Mouse (Mus musculus) layer of hippocampus, adult 18-20 months (tissue): ENCODE measurements around the gene Srm. TPM values are rescaled to one million over a fixed set of nuclear protein-coding genes. Genes with fewer than 3 reads are reported as not detected.

Source experiments
- DNase-seq, 2 experiments: peaks; one replicate each; pipeline ENCODE4 v3.0.0; 2022; ENCODE audit warnings: low spot score in 2 of 2
- total RNA-seq, 2 experiments: library from RNA; stranded (reverse); gene quantifications; 2 replicates each; pipeline ENCODE4 v1.2.3; 2021

The Srm gene
- total RNA-seq, 2 experiments from 2014 or later = 70.4 to 71.7 TPM

DNA sequence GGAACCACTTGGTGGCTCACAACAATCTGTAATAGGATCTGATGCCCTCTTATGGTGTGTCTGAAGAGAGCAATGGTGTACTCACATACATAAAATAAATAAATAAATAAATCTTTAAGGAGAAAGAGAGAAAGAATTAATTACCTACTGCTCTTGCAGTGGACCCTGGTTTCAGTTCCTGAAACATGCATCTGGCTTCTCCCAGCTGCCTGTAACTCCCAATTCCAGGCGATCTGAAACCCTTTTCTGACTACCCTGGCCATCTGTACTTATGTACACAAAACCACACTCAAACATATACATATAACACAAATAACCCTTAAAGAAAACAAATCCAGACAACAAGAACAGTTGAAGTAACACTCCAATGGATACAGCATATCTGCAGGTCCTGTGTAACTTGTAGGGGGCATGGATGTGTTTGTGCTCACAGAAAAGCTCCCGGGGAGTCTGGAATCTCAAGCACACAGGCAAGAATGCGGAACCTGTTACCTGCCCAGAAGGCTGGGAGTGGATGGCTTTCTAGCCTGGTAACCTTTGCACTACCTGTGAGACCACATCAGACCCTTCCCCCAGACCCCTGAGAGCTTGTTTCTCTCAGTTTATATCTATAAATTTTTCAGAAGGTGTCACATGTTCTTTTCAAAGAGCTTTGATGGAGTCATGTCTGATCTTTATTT is 40.9 kb downstream of the Srm start:
- no peak for DNase-seq

DNA sequence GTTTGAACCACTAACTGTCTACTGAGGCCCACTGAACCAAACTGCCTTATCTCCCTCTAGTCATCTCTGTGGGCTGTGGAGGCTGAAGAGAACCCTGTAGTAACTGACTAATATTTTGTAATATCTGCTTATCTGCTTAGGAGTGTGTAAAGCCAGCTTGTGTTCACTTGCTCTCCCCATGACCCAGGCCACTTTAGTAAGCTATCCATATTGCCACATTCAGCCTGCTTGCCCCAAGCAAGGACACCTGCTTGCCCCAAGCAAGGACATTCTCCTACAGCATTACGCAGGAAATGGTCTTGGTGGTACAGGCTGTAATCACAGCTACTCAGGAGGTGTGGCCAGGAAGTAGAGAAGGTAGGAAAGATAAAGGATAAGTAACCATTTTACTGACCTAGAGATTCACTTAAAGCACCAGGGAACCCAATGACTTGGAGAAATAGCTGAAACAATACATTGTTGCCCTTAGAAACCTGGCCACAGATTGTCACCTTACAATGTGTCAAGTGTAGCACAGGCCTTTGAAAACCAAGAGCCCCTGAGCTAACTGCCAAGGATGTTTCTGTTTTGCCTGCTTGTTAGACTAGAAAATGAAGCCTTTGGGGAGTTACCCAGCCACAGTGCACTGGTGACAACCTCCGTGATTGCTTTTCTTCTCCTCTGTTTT is 42.2 kb downstream of the Srm start:
- DNase-seq = no peak

DNA sequence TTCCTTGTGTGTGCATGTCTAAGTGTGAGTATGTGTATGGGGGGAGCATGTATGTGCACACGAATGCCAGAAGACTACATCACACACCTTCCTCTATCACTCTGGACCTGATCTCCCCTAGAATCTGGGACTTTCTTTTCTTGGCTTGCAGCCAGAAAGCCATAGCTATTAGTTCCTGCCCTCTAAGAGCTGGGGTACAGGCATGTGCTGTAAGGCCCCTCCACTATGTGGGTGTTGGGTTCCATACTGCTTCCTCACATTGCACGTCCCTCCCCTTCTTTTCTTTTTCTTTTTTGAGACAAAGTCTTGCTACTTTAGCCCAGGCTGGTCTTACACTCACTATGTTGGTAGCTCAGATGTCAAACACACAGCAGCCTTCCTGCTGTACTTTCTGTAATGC is 44.0 kb downstream of the Srm start:
- no peak for DNase-seq

DNA sequence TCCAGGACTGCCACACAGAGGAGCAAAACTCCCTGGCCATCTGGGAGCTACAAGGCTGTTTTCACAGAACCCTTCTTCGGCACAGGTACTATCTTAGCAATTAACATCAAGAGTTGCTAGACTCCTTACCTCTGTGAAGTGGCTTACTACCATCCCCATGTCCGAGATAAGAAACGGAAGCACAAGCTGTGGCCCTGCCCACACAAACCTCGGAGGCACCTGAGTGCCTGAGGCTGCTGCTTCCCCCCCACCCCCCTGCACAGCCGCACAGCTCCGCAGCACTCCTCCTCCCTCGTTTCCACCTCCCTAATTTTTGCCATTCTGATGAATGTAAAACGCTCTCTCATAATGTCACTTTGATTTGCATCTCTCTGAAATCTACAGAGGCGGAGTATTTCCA is 47.0 kb downstream of the Srm start:
- DNase-seq = no peak

DNA sequence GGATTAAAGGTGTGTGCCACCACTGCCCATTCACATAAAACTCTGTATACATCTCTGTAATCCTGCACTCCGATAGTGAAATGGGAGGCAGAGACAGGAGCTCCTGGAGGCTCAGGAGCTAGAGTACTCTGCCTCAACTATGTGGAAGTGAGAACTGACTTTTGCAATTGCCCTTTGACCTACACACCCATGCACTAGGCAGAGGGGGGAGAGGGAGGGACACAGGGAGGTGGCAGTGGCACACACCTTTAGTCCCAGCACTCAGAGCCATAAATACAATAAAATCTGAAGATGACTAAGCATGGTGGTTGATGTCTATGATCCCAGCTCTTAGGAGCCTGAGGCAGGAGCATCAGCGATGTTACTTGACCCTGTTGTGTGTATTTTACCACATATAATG is 48.2 kb downstream of the Srm start:
- no peak for DNase-seq

DNA sequence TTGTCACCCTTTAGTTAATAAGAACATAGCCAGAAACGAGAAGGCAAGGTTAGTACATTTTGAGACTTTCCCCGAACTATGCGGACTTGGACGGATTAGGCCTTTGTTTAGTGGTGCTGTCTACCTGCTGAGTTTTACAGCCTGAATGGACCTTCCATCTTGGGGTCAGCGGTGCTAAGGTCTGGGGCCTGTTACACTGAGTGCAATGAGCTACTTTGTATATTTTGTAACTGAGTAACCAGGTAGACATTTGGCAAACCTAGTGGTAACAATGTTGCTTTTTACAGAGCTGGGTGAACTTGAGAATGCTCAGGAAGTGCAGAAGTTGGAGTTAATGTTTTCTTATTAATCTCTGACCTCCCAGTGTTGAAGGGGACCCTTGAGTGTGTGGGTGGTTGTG is 49.8 kb downstream of the Srm start:
- no peak for DNase-seq

DNA sequence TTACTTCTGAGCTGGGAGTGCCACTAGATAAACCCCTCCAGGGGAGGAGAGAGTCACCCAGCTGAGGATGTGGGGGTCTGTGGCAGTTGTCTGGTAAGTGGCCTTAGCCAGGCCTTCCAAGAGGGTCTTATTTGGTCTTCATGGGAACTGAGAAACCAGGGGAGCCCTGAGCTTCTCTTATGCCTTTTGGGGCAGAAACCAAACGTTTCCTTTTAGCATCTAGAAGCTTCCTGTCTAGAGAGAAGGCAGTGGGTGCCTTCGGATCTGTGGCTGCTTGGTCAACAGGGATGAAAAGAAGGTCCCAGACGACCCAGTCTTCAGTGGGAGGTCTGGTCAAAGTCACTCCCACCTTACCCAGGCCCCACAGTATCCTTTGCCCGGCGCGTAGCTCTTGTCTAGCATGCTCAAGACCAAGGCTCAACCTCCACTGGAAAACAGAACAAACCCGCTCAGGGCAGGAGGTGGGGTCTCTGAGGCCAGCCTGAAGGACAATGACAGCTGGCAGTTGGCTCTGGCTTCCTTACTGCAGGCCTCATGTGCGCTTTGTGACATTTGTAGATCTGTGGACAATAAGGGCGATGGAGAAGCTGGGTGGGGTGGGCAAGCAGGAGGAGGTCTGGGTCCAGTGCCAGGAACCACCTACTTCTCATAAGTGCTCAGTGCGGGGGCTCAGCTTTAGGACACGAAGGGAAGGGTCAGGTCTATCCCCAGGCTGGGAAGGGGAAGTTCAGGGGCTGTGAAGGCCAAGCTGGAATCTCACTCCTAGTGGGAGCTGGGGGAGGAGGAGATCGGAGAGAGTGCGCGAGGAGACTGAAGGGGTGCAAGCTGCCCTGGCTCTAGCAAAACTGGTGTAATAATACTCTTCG is 52.2 kb downstream of the Srm start, which contains the start of gene Gm572:
Gene Gm572, plus strand, starts transcription at position 27 of the 866 bp plus-strand sequence.
- DNase-seq = no peak

DNA sequence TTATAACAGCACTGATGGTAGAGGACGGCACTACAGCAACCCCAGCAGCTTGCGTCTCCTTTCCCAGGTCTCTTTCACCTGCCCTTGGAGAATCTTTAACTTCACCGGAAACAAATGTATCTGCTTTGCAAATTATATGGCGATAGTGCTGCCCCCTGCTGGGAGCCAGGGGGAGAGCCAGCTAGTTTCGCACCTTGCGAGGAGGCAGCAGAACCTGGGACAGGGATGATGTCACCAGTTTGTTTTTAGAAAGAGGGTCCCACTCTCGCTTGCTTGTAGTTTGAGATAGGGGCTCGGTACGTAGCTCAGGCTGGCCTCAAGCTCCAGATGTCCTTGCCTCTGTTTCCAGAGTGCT is 52.8 kb downstream of the Srm start:
- DNase-seq = peak; percentile 28 to 73

Other genes with a start within 250 kb of the Srm start
- 1 to 10 TPM; 7.5 to 8.5 TPM for gene Ubiad1, start 146.7 kb upstream of the Srm start, total RNA-seq
- 10 to 100 TPM; 88.9 to 90.7 TPM for gene Mtor, start 142.9 kb upstream of the Srm start, total RNA-seq
- under 1 TPM; 0.27 to 0.36 TPM for gene Angptl7, start 91.0 kb upstream of the Srm start, total RNA-seq
- 10 to 100 TPM; 47.7 to 51.5 TPM for gene Exosc10, start 33.1 kb upstream of the Srm start, total RNA-seq
- 1 to 10 TPM; 3.4 to 3.9 TPM for gene Masp2, start 11.1 kb downstream of the Srm start, total RNA-seq
- gene Tardbp, start 35.5 kb downstream of the Srm start, total RNA-seq = 100 to 1,000 TPM; 195 to 227 TPM
- gene Gm572, start 51.8 kb downstream of the Srm start, total RNA-seq = not detected
- gene Casz1, start 212.9 kb downstream of the Srm start, total RNA-seq = under 1 TPM; 0.61 to 0.62 TPM